Mouse (Mus musculus) fat pad, adult 2 months (tissue): ENCODE measurements around the gene Cx3cr1.

ENCODE experiments used
- DNase-seq: peaks from one replicate; pipeline ENCODE4 v3.0.0-alpha.2; 2011; ENCODE audit warnings: low read depth, low spot score; ENCODE audit errors: extremely low read depth

Gene Cx3cr1

DNA sequence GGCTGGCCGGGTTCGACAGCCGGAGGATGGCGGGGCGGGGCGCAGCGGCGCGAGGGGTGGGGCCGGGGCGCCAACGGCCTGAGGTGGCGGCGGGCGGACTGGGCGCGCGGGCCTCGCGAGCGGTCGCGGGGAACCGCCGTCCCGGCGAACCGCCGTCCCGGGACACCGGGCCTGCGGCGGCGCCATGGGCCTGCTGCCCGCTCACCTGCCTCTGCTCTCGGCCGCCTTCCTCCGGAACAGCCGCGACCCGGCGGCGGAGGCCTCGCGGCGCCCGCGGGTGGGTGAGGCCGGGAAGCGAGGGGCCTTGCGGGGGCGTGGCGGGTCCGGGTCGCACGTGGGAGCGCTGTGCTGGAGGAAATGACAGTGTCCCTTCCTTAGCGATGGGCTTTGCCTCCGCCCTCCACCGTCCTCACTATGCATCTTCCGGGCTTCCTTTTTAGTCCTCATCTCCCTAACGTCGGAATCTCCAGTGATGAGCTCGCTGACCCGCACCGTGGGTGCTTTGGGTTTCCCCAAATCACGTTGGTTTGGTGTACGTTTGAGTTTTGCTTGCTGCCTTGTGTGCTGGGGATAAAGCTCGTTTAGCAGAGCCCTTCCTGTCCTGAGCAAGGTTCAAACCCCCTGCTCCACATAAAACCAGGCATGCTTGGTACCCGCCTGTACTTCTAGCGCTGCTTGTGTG lies 174.5 kb downstream of the Cx3cr1 start:
- DNase-seq: no peak

DNA sequence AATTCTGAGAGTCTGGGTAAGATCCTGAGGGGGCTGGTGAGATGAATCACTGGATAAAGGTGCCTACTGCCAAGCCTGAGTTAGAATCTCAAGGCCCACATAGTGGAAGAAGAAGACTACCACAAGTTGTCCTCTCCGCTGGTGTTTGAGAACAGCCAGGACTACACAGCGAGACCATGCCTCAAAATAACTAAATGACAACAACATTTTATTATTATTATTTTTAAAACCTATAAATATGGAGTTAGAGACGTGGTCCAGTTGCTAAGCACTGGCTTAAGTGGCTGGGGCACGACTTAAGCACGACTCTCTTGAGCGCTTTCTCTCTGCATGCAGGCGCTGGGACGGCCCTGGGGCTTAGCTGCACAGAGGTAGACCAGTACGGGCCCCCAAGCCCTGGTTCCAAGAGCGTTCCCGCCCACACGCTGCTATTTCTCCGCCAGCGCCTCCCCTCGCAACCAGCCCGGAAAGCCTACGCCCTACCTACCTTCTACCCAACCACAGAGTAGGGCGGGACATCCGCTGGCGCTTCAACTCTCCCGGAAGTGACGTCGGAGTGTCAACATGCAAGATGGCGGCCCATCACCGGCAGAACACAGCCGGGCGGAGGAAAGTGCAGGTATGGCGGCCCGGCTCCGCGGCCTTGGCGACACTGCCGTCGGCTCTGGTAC lies 175.2 kb downstream of the Cx3cr1 start, which contains the start of gene Wdr48:
Wdr48 (plus strand) TSS at position 540 of the 671 bp plus-strand sequence.
- peak; percentile 76 for DNase-seq

DNA sequence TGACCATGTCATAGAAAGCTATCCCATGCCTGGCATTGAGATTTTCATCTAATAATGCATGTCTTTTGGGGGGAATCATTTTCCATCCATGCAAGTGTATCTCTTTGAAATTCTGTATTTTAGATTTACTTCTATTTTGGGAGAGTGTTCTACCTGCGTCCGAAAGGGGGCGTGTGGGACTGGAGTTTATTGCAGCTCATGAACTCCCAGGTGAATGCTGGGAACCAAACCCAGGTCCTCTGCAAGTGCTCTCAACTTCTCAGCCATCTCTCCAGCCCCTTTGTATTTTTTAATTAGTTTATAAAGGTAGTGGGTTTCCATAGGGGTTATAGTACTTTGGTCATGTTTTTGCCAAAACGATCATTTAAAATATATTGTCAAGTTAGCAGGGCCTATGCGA lies 175.8 kb downstream of the Cx3cr1 start:
- DNase-seq: no peak

DNA sequence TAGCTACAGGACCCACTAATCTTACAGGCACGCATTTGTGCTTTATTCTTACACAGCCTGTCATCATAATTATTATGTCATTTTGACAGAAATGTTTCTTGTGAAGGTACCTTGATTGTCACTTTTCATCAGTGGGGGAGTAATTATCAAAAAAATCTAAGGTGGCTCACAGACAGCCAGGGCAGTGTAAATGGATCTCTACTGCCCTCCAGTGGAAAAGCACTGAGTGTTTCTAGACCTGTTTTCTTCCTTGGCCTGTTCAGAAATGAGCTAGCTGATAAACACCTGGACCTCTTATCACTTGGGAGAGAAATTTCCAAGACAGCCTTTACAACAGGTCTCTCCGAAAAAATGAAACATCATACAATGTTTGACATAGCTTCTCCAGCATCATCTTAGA lies 179.0 kb downstream of the Cx3cr1 start:
- no peak for DNase-seq

DNA sequence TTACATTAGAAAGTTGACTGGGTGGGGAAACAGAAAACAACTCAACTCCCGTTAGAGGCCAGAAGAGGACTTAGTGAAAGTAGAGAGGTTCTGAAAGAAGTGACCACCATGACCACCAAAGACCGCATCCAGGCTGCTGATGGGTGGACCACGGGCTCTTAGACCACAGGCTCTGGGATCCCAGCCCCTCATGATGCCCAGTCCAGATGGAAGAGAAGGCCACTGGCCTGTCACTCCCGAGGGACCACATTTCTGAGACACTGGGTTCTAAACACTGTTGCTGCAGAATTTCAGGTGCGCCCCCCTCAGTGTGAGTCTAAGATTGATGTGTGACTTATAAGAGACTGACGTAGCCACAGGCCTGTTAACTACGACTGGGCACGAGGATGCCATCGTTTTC lies 180.2 kb downstream of the Cx3cr1 start:
- no peak for DNase-seq

DNA sequence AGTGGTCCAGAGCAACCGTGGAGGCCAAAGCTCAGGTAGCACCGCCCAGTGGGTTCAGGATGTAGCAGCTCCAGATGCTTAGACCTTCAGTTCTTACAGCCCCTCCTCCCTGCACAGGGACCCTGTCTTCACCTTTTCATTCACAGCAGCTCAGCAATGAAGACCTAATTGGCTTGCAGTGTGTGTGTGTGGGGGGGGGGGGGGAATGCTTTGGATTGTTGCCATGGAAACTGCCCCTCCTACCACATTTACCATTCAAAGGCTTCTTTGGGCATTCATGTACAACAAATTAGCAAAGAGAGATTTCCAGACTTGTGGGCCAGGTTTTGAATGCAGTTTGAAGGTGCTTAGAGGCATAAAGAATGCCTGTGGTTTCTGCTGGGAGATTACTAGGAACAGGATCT lies 180.8 kb downstream of the Cx3cr1 start:
- DNase-seq: no peak

DNA sequence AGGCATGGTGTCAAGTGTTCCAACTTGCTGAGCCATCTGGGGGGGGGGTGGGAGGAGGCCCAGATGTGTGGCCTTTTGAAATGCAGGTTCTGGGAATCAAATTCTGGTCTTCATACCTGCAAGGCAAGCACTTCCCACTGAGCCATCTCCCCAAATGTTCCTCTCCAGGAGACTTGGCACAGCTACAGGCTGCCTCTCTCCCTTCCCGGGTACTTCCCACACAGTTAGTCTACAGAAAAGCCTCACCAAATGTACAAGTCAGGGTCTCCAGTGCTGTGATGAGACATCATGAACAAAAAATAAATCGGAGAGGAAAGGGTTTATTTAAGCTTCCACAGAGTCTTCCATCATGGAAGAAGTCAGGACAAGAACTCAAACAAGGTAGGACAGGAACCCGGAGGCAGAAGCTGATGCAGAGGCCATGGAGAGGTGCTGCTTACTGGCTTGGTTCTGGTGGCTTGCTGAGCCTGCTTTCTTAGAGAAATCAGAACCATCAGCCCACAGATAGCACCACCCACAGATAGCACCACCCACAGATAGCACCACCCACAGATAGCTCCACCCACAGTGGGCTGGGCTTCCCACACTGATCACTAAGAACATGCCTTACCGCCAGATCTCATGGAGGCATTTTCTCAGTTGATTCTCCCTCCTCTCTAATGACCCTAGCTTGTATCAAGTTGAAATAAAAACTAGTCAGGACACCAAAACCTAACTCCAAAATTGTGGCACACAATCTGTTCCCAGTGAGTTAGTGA lies 182.4 kb downstream of the Cx3cr1 start:
- no peak for DNase-seq

DNA sequence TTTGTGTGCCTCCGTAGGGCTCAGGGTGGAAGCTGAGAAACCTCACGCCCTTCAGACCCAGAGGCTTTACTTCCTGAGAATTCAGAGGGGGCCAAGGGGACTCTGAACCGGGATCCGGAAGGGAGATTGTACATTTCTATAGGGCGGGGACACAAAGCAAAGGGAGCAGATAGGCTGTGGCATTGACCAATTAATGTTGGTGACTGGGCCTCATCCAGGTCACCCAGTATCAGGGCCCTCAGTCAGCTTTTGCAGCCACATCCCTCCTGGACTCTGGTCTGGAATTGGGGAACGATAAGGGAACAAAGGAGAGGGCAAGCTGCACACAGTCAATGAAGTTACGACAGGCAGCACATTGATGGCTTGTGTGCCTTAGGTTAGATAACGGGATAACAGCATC lies 215.5 kb downstream of the Cx3cr1 start:
- DNase-seq: no peak

DNA sequence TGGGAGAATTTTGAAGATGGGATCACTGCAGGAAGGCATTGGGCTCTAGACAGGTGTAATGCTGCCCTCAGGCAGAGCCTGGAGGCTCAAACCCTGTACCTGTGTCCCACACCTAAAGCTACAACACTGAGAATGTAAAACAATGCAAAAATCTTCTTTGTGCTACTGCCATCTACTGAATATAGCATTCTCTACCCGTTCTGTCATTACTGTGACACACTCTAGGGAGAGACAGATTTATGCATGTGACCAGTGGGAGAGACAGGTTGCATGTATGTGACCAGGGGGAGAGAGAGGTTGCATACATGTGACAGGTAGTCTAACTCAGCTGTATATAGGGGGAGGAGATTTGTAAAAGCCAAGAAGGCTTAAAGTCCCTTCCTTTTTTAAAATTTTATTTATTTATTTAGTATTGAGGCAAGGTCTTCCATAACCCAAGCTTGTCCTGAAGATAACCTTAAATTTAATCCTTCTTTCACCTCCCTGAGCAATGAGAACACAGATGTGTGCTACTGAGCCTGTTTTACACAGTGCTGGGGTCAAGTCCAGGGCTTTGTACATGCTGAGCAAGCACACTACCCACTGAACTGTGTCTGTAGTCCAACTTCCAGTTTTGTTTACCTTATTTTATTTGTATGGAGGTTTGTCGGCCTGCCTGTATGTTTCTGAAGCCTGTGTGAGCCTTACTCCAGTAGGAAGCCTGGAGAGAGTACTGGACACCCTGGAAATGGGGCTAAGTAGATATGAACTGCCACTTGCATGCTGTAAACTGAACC lies 216.4 kb downstream of the Cx3cr1 start:
- no peak for DNase-seq

DNA sequence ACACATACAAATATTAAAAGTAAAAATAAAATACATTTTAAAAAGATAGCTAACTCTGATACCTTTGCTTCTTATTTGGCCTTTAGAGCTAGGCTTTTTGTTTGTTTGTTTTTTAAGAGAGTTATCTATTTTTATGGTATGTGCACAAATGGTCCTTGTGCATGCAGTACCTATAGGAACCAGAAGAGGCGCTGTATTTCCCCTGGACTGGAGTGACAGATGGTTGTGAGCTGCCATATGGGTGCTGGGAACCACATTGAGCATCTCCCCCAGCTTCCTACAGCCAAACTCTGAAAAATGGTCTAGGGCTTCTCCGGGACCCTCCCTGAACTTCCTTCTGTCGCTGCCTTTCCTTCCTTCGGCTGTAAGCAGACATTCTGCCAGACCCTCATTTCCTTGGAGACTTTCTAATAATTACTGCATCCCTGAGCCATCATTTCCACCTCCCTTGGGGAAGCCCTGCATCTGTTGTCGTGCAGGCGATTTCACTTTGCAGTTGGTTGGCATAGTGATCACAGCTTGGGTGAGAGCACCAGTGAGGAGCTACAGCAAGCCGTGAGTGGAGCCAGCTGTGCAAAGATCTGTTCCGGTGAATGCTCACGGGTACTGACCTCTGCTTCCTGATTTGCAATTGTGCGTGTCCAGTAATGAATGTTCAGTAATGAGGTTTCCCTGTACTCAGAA lies 217.2 kb downstream of the Cx3cr1 start:
- DNase-seq: no peak
